8 mouse cellular contexts compared by ENCODE assay signal in the genomic region with DNA sequence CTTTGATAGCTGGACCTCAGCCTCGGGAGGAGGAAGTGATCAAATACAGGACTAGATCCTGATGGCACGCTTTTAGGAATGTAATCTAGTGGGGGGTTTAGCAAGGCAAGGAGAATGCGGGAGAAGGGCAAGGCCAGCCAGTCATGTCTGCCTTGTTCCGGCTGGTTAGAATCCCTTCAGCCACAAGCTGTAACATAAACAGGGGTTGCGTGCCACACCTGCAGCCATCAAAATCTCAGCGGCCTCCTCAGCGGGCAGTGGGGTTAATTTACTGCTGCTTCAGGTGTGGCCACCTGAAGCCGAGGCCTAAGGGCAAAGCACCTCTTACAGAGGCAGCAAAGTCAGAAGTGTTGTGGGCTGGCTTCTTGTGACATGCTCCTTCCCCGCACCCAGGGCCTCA. TPM values are rescaled to one million over a fixed set of nuclear protein-coding genes. Genes with fewer than 3 reads are reported as not detected.
DNase-seq lines count a peak whose midpoint lies in the region; ATAC-seq and TF ChIP-seq lines count a peak whose summit lies in the region.

Ndrg4 (plus strand) TSS at position 350 of the 400 bp plus-strand sequence.

- peaks cover 95% of the 10 kb centered on the region for H3K27me3 ChIP-seq in limb, embryonic 13.5 days

- no peak for DNase-seq in left cerebral cortex, adult 2 months (ENCODE audit: extremely low spot score in 1 of 2, low spot score in 2 of 2)
- no peak for DNase-seq in left cerebral cortex, adult 11 months (ENCODE audit: low spot score)
- no peak for DNase-seq in heart, postnatal 10 days
- no peak for DNase-seq in right cerebral cortex, postnatal 4 days
- DNase-seq in spleen, postnatal 4 days (ENCODE audit: low spot score in 2 of 2) = no peak
- DNase-seq in gastrocnemius, adult 18-20 months (ENCODE audit: low spot score) = no peak

- peaks cover 19% of the 10 kb centered on the region for H3K4me1 ChIP-seq in bone marrow macrophage, adult 2 months (ENCODE audit: control insufficient read depth, insufficient read depth, low read length)
- peaks cover 13% of the 10 kb centered on the region; the same call in 1 of the 2 replicates for H3K4me1 ChIP-seq in limb, embryonic 13.5 days

- H3K9ac ChIP-seq in limb, embryonic 13.5 days = peak within 1 kb of the TSS; percentile 59

- TF ChIP-seq CTCF in left cerebral cortex, adult 2 months (IDR thresholded peaks at IDR 0.05) = no peak
- TF ChIP-seq CTCF in bone marrow macrophage, adult 2 months (IDR thresholded peaks at IDR 0.05; ENCODE audit: low read depth, low read length) = no peak

- TF ChIP-seq POLR2A in bone marrow macrophage, adult 2 months (IDR thresholded peaks at IDR 0.05; ENCODE audit: borderline replicate concordance, low read depth, low read length) = no peak

- intact Hi-C loops in left cerebral cortex, adult 2 months (cut with DNase I) = loop anchor here (5.0 kb wide), 1 partner anchor 69 kb away; no protein-coding TSS in a partner anchor
- intact Hi-C loops in heart, postnatal 10 days (cut with DNase I) = loop anchor here (5.0 kb wide), 1 partner anchor 44 kb away; the partner anchor contains the start of gene Gins3

- H3K9me3 ChIP-seq in limb, embryonic 13.5 days = no peaks in the 10 kb centered on the region

- peak within 1 kb of the TSS; percentile 62 for H3K4me3 ChIP-seq in left cerebral cortex, adult 2 months
- peak within 1 kb of the TSS; percentile 57 for H3K4me3 ChIP-seq in bone marrow macrophage, adult 2 months (ENCODE audit: insufficient read depth, low read length)
- peak within 1 kb of the TSS; percentile 60 for H3K4me3 ChIP-seq in limb, embryonic 13.5 days

- H3K4me2 ChIP-seq in limb, embryonic 13.5 days (replicated peaks) = peak within 1 kb of the TSS; percentile 96

- WGBS in limb, embryonic 13.5 days = 23% methylated on average over 9 of the region's 9 CpGs

- no peaks in the 10 kb centered on the region for H3K36me3 ChIP-seq in limb, embryonic 13.5 days

- no peak for ATAC-seq in limb, embryonic 13.5 days (ENCODE audit: low FRiP score, low read depth)

- H3K27ac ChIP-seq in left cerebral cortex, adult 2 months = peak within 1 kb of the TSS; percentile 92
- no peak within 1 kb of the TSS for H3K27ac ChIP-seq in bone marrow macrophage, adult 2 months (ENCODE audit: insufficient read depth, low read depth, low read length)
- no peak within 1 kb of the TSS for H3K27ac ChIP-seq in limb, embryonic 13.5 days

RNA-seq across cellular contexts. Expression of gene Ndrg4, which starts in this region (rescaled TPM):
- total RNA-seq in left cerebral cortex, adult 2 months (2021) = 1,000 to 10,000 TPM; 1,675 to 1,813 TPM
- 0.89 and 1.0 TPM in 2 replicates for polyA plus RNA-seq in bone marrow macrophage, adult 2 months (2012; ENCODE audit: insufficient read depth, insufficient read length, missing spikeins)
- 100 to 1,000 TPM; 319 to 334 TPM for total RNA-seq in heart, postnatal 10 days (2021)
- 15.8 and 17.5 TPM in 2 replicates for polyA plus RNA-seq in limb, embryonic 13.5 days (2015; fragmentation: Nextera tagmentation; extraction: Ambion mirVana)
- 1 to 10 TPM; 3.8 to 6.2 TPM for total RNA-seq in gastrocnemius, adult 18-20 months (2021)

Comparison
In these comparisons a context has a peak if more than half of its experiments do, and no peak if none do; other contexts are left out.
1. RNA of gene Ndrg4 (total RNA-seq): 1,675 to 1,813 TPM in left cerebral cortex, adult 2 months and 319 to 334 TPM in heart, postnatal 10 days; 3.8 to 6.2 TPM in gastrocnemius, adult 18-20 months; every median in the first group is over 10 times any median in the second.
2. RNA of gene Ndrg4 (total RNA-seq): 1,675 to 1,813 TPM in left cerebral cortex, adult 2 months; 319 to 334 TPM in heart, postnatal 10 days; every median in the first group is over 4 times any median in the second.
3. Peak in every context shown above with its lines, with median percentiles within 50 percentile points of each other: H3K4me3 ChIP-seq.